Mouse (Mus musculus) forebrain, postnatal 0 days (tissue): ENCODE measurements around the gene Map3k7. TPM values are rescaled to one million over a fixed set of nuclear protein-coding genes. Genes with fewer than 3 reads are reported as not detected.
A peak's percentile ranks its signal among the peaks of the same experiment; 100 is the strongest.

Source experiments
- ATAC-seq: fragments of 200-750 bp; cut with Nextera tagmentation; 2 replicates; pipeline ENCODE4 v1.8.0; 2017; ENCODE audit warnings: mild to moderate bottlenecking, moderate library complexity
- DNase-seq: peaks from one replicate; pipeline ENCODE4 v3.0.0-alpha.2; 2015
- H3K27ac ChIP-seq: fragments of 300-500 bp; sonication (generic); 2 replicates; pipeline ENCODE4 v1.5.1; 2014; ENCODE audit warnings: low read depth, mild to moderate bottlenecking, antibody characterized with exemption, low read length, moderate library complexity, mixed read lengths
- H3K27me3 ChIP-seq: fragments of 300-500 bp; sonication (generic); 2 replicates; pipeline ENCODE4 v1.6.1; 2014; ENCODE audit warnings: mild to moderate bottlenecking, low read length, mixed read lengths; ENCODE audit not compliant: insufficient read depth
- H3K36me3 ChIP-seq: fragments of 300-500 bp; sonication (generic); 2 replicates; pipeline ENCODE4 v1.6.1; 2014; ENCODE audit warnings: mild to moderate bottlenecking, moderate library complexity; ENCODE audit not compliant: insufficient read depth
- H3K4me1 ChIP-seq: fragments of 300-500 bp; sonication (generic); 2 replicates; pipeline ENCODE4 v1.6.1; 2014; ENCODE audit warnings: antibody characterized with exemption; ENCODE audit not compliant: insufficient read depth
- H3K4me2 ChIP-seq: fragments of 300-500 bp; sonication (generic); 2 replicates; pipeline ENCODE4 v1.6.1; 2014; ENCODE audit warnings: low read depth, mild to moderate bottlenecking, moderate library complexity
- H3K4me3 ChIP-seq: fragments of 300-500 bp; sonication (generic); 2 replicates; pipeline ENCODE4 v1.5.1; 2014; ENCODE audit warnings: low read depth, low read length, mixed read lengths
- H3K9ac ChIP-seq: fragments of 300-500 bp; sonication (generic); 2 replicates; pipeline ENCODE4 v1.6.1; 2014; ENCODE audit warnings: mild to moderate bottlenecking
- H3K9me3 ChIP-seq: fragments of 300-500 bp; sonication (generic); 2 replicates; pipeline ENCODE4 v1.6.1; 2016; ENCODE audit warnings: low read length
- CTCF ChIP-seq: sonication (generic); IDR thresholded peaks from 2 replicates; pipeline ENCODE4 v1.5.1; 2016; ENCODE audit warnings: antibody characterized with exemption, control low read depth, low read depth
- WGBS: fragments of 180-500 bp; shearing (Covaris S2); extraction: QIAGEN DNeasy Blood & Tissue Kit; methylation state at CpG from one replicate; pipeline ENCODE4 v1.1.7; 2014; 5-methylcytosine and 5-hydroxymethylcytosine counted together
- polyA plus RNA-seq: library from polyadenylated mRNA; unstranded; fragments of >200 nt; fragmentation: Nextera tagmentation; extraction: Ambion mirVana; gene quantifications from 2 replicates; pipeline ENCODE4 v1.2.1, GENCODE M21; 2015
- total RNA-seq: library from RNA; depleted of rRNA; stranded (reverse); fragments of >200 nt; gene quantifications from 2 replicates; pipeline ENCODE4 v1.2.3, GENCODE M21; 2014

Gene Map3k7
- total and polyA plus RNA-seq, 2 experiments from 2014 or later: 17.6 to 53.6 TPM

GRCm38 (mm10) chr4:31941616-31942015 is 22.3 kb upstream of the Map3k7 start:
- Histone ChIP-seq H3K36me3 (no peaks in the 10 kb centered on the region), H3K4me3 (no peak overlapping the region), H3K9me3 (no peaks in the 10 kb centered on the region), H3K27ac (no peak overlapping the region), H3K9ac (no peak overlapping the region), H3K27me3 (no peaks in the 10 kb centered on the region), H3K4me1 (0 out of 2 replicates have a peak, but pooled peaks cover 2% of the 10 kb centered on the region), H3K4me2 (no peak overlapping the region)
- DNase-seq: no peak
- no peak for ATAC-seq
- WGBS: 60% methylated on average over 4 of the region's 4 CpGs
- no peak for TF ChIP-seq CTCF

- 93% methylated on average over 2 of the region's 2 CpGs for WGBS
- DNase-seq: no peak
- Histone ChIP-seq H3K9ac (no peak overlapping the region), H3K36me3 (no peaks in the 10 kb centered on the region), H3K27ac (no peak overlapping the region), H3K4me3 (no peak overlapping the region), H3K4me1 (no peaks in the 10 kb centered on the region), H3K9me3 (no peaks in the 10 kb centered on the region), H3K4me2 (no peak overlapping the region), H3K27me3 (no peaks in the 10 kb centered on the region)
- no peak for ATAC-seq
- no peak for TF ChIP-seq CTCF
Observed at GRCm38 (mm10) chr4:31943045-31943444, 20.9 kb upstream of the Map3k7 start.

GRCm38 (mm10) chr4:31964194-31964875 is 438 bp downstream of the Map3k7 start:
- Histone ChIP-seq H3K4me1 (peaks cover 15% of the 10 kb centered on the region; the same call in 1 of the 2 replicates), H3K36me3 (no peaks in the 10 kb centered on the region), H3K27ac (peak overlapping the region; percentile 99), H3K4me3 (peak overlapping the region; percentile 90), H3K4me2 (peak overlapping the region; percentile 85), H3K27me3 (no peaks in the 10 kb centered on the region), H3K9me3 (no peaks in the 10 kb centered on the region), H3K9ac (peak overlapping the region; percentile 89)
- DNase-seq (peak; percentile 31), ATAC-seq (no peak)
- TF ChIP-seq CTCF: no peak
- WGBS: under 1% methylated on average over 46 of the region's 47 CpGs

- ATAC-seq: no peak
- no peak for TF ChIP-seq CTCF
- Histone ChIP-seq H3K9ac (no peak overlapping the region), H3K4me3 (peak overlapping the region; percentile 90), H3K27ac (no peak overlapping the region), H3K36me3 (no peaks in the 10 kb centered on the region), H3K27me3 (no peaks in the 10 kb centered on the region), H3K4me2 (peak overlapping the region; percentile 85; the same call in 1 of the 2 replicates), H3K4me1 (peaks cover 15% of the 10 kb centered on the region; the same call in 1 of the 2 replicates), H3K9me3 (no peaks in the 10 kb centered on the region)
- whole genome bisulfite sequencing: 63% methylated on average over 2 of the region's 2 CpGs
- no peak for DNase-seq
Observed at GRCm38 (mm10) chr4:31965208-31965607, 1.3 kb downstream of the Map3k7 start.

- no peaks in the 10 kb centered on the region for H3K4me1 ChIP-seq
- H3K27ac ChIP-seq: no peak overlapping the region
- H3K4me2 ChIP-seq: no peak overlapping the region
- no peak overlapping the region for H3K4me3 ChIP-seq
- 92% methylated on average over 1 of the region's 1 CpGs for WGBS
- TF ChIP-seq CTCF: no peak
- no peak for DNase-seq
- H3K9ac ChIP-seq: no peak overlapping the region
- H3K27me3 ChIP-seq: no peaks in the 10 kb centered on the region
- ATAC-seq: no peak
- no peaks in the 10 kb centered on the region for H3K36me3 ChIP-seq
- H3K9me3 ChIP-seq: no peaks in the 10 kb centered on the region
Observed at GRCm38 (mm10) chr4:31971437-31971836, 7.5 kb downstream of the Map3k7 start.

GRCm38 (mm10) chr4:31972181-31972580 is 8.3 kb downstream of the Map3k7 start:
- peak; percentile 59 for TF ChIP-seq CTCF
- no peaks in the 10 kb centered on the region for H3K9me3 ChIP-seq
- no peak overlapping the region for H3K4me3 ChIP-seq
- no peaks in the 10 kb centered on the region for H3K4me1 ChIP-seq
- H3K9ac ChIP-seq: no peak overlapping the region
- peaks cover 5% of the 10 kb centered on the region; the same call in 1 of the 2 replicates for H3K36me3 ChIP-seq
- DNase-seq: peak; percentile 47
- H3K4me2 ChIP-seq: no peak overlapping the region
- no peaks in the 10 kb centered on the region for H3K27me3 ChIP-seq
- ATAC-seq: peak; percentile 42; the same call in 1 of the 2 replicates
- 42% methylated on average over 6 of the region's 6 CpGs for WGBS
- no peak overlapping the region for H3K27ac ChIP-seq

GRCm38 (mm10) chr4:31975260-31975950 is 11.5 kb downstream of the Map3k7 start:
- no peak overlapping the region for H3K4me3 ChIP-seq
- H3K36me3 ChIP-seq: peaks cover 26% of the 10 kb centered on the region
- no peak for ATAC-seq
- H3K9me3 ChIP-seq: no peaks in the 10 kb centered on the region
- H3K4me1 ChIP-seq: no peaks in the 10 kb centered on the region
- H3K27me3 ChIP-seq: no peaks in the 10 kb centered on the region
- H3K9ac ChIP-seq: no peak overlapping the region
- DNase-seq: no peak
- no peak overlapping the region for H3K27ac ChIP-seq
- no peak for TF ChIP-seq CTCF
- no peak overlapping the region for H3K4me2 ChIP-seq
- 76% methylated on average over 3 of the region's 3 CpGs for WGBS
